Mouse (Mus musculus) mammary gland, adult 2 months (tissue): ENCODE results near the gene Mrgpra3. TPM values are rescaled to one million over a fixed set of nuclear protein-coding genes. Genes with fewer than 3 reads are reported as not detected.

ENCODE experiments used
- polyA plus RNA-seq: library from polyadenylated mRNA; depleted of rRNA; stranded (reverse); fragments of >200 nt; gene quantifications from 2 replicates; pipeline ENCODE4 v1.2.3, GENCODE M21; 2012; ENCODE audit warnings: low replicate concordance; rRNA removed

Mrgpra3 gene
- polyA plus RNA-seq: not detected in 2 replicates

DNA sequence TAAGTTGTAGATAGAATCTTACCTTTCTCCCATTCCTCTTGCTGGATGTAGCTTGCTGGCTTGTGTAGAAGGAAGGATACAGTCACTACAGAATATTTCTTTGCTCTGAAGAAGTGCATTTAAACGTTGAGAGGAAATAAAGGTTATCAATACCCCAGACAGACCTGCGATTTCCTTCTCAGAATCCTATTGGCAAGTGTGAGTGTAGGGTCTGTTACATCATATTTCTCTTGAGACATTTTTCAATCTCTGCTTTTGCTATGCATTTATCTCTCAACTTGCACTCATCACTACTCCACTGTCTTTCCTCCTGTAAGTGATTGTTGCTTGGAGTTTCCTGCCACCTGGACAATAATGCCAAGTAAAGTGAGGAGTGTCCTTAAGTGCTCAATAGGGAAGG is at the start of gene Mrgpra3:
Gene Mrgpra3, minus strand, starts transcription at position 101 of the 400 bp plus-strand sequence.

Other genes with a start within 250 kb of the Mrgpra3 start
- gene Mrgpra1, start 247.1 kb downstream of the Mrgpra3 start, polyA plus RNA-seq: not detected in 2 replicates
- not detected in 2 replicates for gene Mrgpra2a, start 149.2 kb downstream of the Mrgpra3 start, polyA plus RNA-seq
- 0.24 and 0.35 TPM in 2 replicates for gene Mrgpra2b, start 72.5 kb downstream of the Mrgpra3 start, polyA plus RNA-seq